Mouse (Mus musculus) fat pad, adult 2 months (tissue): ENCODE measurements around the gene Ubiad1.
A peak's percentile ranks its signal among the peaks of the same experiment; 100 is the strongest.

Source experiments
- DNase-seq: peaks from one replicate; pipeline ENCODE4 v3.0.0-alpha.2; 2011; ENCODE audit warnings: low read depth, low spot score; ENCODE audit errors: extremely low read depth

Gene Ubiad1

GRCm38 (mm10) chr4:148455477-148456025, 11.0 kb upstream of the Ubiad1 start:
- DNase-seq = peak; percentile 59

- DNase-seq = no peak
Observed at GRCm38 (mm10) chr4:148453707-148454106, 9.1 kb upstream of the Ubiad1 start.

- DNase-seq = no peak
Observed at GRCm38 (mm10) chr4:148448853-148449245, 4.3 kb upstream of the Ubiad1 start.

GRCm38 (mm10) chr4:148448179-148448852, 3.7 kb upstream of the Ubiad1 start, which contains the start of gene Mtor:
TSS of gene Mtor (plus strand) at chr4:148448611.
- peak; percentile 99 for DNase-seq

GRCm38 (mm10) chr4:148442598-148442997, 2.0 kb downstream of the Ubiad1 start:
- DNase-seq = no peak

- no peak for DNase-seq
Observed at GRCm38 (mm10) chr4:148441931-148442330, 2.6 kb downstream of the Ubiad1 start.

- no peak for DNase-seq
Observed at GRCm38 (mm10) chr4:148435657-148436330, 8.8 kb downstream of the Ubiad1 start.

GRCm38 (mm10) chr4:148435106-148435505, 9.5 kb downstream of the Ubiad1 start:
- no peak for DNase-seq

GRCm38 (mm10) chr4:148434554-148434953, 10.0 kb downstream of the Ubiad1 start:
- no peak for DNase-seq

GRCm38 (mm10) chr4:148433813-148434212, 10.8 kb downstream of the Ubiad1 start:
- no peak for DNase-seq

- no peak for DNase-seq
Observed at GRCm38 (mm10) chr4:148433336-148433735, 11.2 kb downstream of the Ubiad1 start.

- DNase-seq = no peak
Observed at GRCm38 (mm10) chr4:148432488-148432887, 12.1 kb downstream of the Ubiad1 start.

GRCm38 (mm10) chr4:148430880-148431519, 13.6 kb downstream of the Ubiad1 start:
- no peak for DNase-seq

GRCm38 (mm10) chr4:148429686-148430085, 14.9 kb downstream of the Ubiad1 start:
- DNase-seq = no peak

- no peak for DNase-seq
Observed at GRCm38 (mm10) chr4:148429121-148429520, 15.4 kb downstream of the Ubiad1 start.

GRCm38 (mm10) chr4:148428544-148428943, 16.0 kb downstream of the Ubiad1 start:
- no peak for DNase-seq

GRCm38 (mm10) chr4:148426950-148427850, 17.4 kb downstream of the Ubiad1 start:
- no peak for DNase-seq

- DNase-seq = no peak
Observed at GRCm38 (mm10) chr4:148417559-148417958, 27.0 kb downstream of the Ubiad1 start.

- DNase-seq = no peak
Observed at GRCm38 (mm10) chr4:148417074-148417526, 27.5 kb downstream of the Ubiad1 start.

GRCm38 (mm10) chr4:148415575-148415974, 29.0 kb downstream of the Ubiad1 start:
- no peak for DNase-seq
